Comparison of ENCODE assay signal across 10 mouse cellular contexts in genomic region chr11:118233924-118234323, GRCm38 (mm10).
"Had no signal": no experiment of that assay in that cellular context is flagged by ENCODE, and none has a peak within 500 bp of the region (broad histone marks: within the 10 kb centered on the region; RNA-seq: fewer than 3 reads in every experiment).

No protein-coding gene starts in this region.

- DNase-seq: kidney, adult 9 months; left cerebral cortex, postnatal 4 days; right cerebral cortex, adult 18-20 months; right cerebral cortex, postnatal 4 days; thymus, adult 18-20 months; thymus, postnatal 14 days had no signal

- H3K36me3 ChIP-seq: limb, embryonic 13.5 days; midbrain, embryonic 13.5 days; neural tube, embryonic 15.5 days had no signal

- H3K4me3 ChIP-seq: limb, embryonic 13.5 days; midbrain, embryonic 13.5 days; neural tube, embryonic 15.5 days had no signal

- H3K27me3 ChIP-seq: limb, embryonic 13.5 days; midbrain, embryonic 13.5 days; neural tube, embryonic 15.5 days had no signal

- H3K9me3 ChIP-seq: limb, embryonic 13.5 days; midbrain, embryonic 13.5 days; neural tube, embryonic 15.5 days had no signal

- ATAC-seq: midbrain, embryonic 13.5 days had no signal

- H3K27ac ChIP-seq: limb, embryonic 13.5 days; liver, embryonic 14.5 days; midbrain, embryonic 13.5 days; neural tube, embryonic 15.5 days had no signal

- H3K9ac ChIP-seq: limb, embryonic 13.5 days; liver, embryonic 14.5 days; midbrain, embryonic 13.5 days; neural tube, embryonic 15.5 days had no signal

- H3K4me2 ChIP-seq: limb, embryonic 13.5 days; midbrain, embryonic 13.5 days; neural tube, embryonic 15.5 days had no signal
